Mouse (Mus musculus): ENCODE data around the gene Fam222a. TPM values are rescaled to one million over a fixed set of nuclear protein-coding genes. Genes with fewer than 3 reads are reported as not detected.

The Fam222a gene
- polyA plus RNA-seq, 1 experiment, result 2.1 TPM

- no peak for DNase-seq (ENCODE audit: low read depth)
These were observed 38.2 kb downstream of the Fam222a start for GRCm38 (mm10) chr5:114605981-114606380.

GRCm38 (mm10) chr5:114607651-114608050 is 39.8 kb downstream of the Fam222a start:
- no peak for DNase-seq (ENCODE audit: low read depth)

GRCm38 (mm10) chr5:114608516-114608915 is 40.7 kb downstream of the Fam222a start:
- no peak for DNase-seq (ENCODE audit: low read depth)

- no peak for DNase-seq (ENCODE audit: low read depth)
These were observed 43.4 kb downstream of the Fam222a start for GRCm38 (mm10) chr5:114611256-114611655.

GRCm38 (mm10) chr5:114611968-114612608 is 44.3 kb downstream of the Fam222a start:
- no peak for DNase-seq (ENCODE audit: low read depth)

GRCm38 (mm10) chr5:114614863-114615262 is 47.0 kb downstream of the Fam222a start:
- no peak for DNase-seq (ENCODE audit: low read depth)

- DNase-seq (ENCODE audit: low read depth), result no peak
These were observed 48.7 kb downstream of the Fam222a start for GRCm38 (mm10) chr5:114616336-114617061.

GRCm38 (mm10) chr5:114617809-114618208 is 50.0 kb downstream of the Fam222a start:
- DNase-seq (ENCODE audit: low read depth), result no peak

GRCm38 (mm10) chr5:114618851-114619250 is 51.0 kb downstream of the Fam222a start:
- no peak for DNase-seq (ENCODE audit: low read depth)

- DNase-seq (ENCODE audit: low read depth), result no peak
These were observed 52.5 kb downstream of the Fam222a start for GRCm38 (mm10) chr5:114620305-114620704.

GRCm38 (mm10) chr5:114625590-114625989 is 57.8 kb downstream of the Fam222a start:
- DNase-seq (ENCODE audit: low read depth), result no peak

- no peak for DNase-seq (ENCODE audit: low read depth)
These were observed 63.5 kb downstream of the Fam222a start for GRCm38 (mm10) chr5:114631336-114631735.

GRCm38 (mm10) chr5:114636091-114636490 is 68.3 kb downstream of the Fam222a start:
- no peak for DNase-seq (ENCODE audit: low read depth)

- DNase-seq (ENCODE audit: low read depth), result no peak
These were observed 71.2 kb downstream of the Fam222a start for GRCm38 (mm10) chr5:114638769-114639644.

GRCm38 (mm10) chr5:114639645-114639957 is 71.8 kb downstream of the Fam222a start:
- DNase-seq (ENCODE audit: low read depth), result no peak

- no peak for DNase-seq (ENCODE audit: low read depth)
These were observed 73.0 kb downstream of the Fam222a start for GRCm38 (mm10) chr5:114640809-114641208.

GRCm38 (mm10) chr5:114644918-114645317 is 77.1 kb downstream of the Fam222a start:
- DNase-seq (ENCODE audit: low read depth), result no peak

- no peak for DNase-seq (ENCODE audit: low read depth)
These were observed 78.1 kb downstream of the Fam222a start for GRCm38 (mm10) chr5:114645916-114646315.

GRCm38 (mm10) chr5:114647211-114647974 is 79.6 kb downstream of the Fam222a start:
- no peak for DNase-seq (ENCODE audit: low read depth)

- DNase-seq (ENCODE audit: low read depth), result no peak
These were observed 81.0 kb downstream of the Fam222a start for GRCm38 (mm10) chr5:114648728-114649311.

- no peak for DNase-seq (ENCODE audit: low read depth)
These were observed 83.2 kb downstream of the Fam222a start for GRCm38 (mm10) chr5:114651002-114651401.

Measured in gonadal fat pad, adult 2 months (tissue).